Mouse (Mus musculus): ENCODE measurements around the gene Rtca.

DNA sequence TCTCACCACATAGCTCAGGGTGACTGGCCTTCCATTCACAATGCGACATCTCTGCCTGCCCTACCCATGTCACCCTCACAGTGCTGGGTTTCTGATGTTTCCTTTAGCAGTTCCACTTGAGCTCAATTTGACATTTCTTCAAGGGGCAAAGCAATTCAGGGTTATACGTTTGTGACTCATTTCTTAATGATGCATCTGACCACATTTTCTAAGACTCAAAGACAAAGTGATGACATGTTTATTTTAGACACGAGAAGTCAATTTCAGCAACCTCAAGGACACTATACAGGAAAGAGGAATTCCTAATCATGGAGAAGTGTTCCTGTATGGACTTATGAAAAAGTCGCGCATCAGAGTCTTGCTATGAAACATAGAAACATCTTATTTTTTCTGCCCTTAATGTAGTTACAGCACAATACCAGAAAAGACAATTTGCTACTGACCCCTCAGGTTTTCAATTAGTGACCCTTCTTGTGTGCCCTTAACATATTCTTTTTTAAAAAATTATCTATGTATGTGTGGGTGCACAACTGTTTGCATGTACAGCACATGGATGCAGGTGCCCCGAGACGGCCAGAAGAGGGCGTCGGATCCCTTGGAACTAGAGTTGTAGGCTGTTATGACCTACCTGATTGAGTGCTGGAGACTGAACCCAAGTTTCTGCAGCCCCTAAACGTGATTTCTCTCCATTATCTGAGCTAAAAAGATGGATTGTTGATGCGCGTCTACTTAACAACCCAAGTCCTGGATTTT is 4.3 kb upstream of the Rtca start:
- peak; percentile 40; the same call in 1 of the 2 replicates for TF ChIP-seq CTCF (IDR thresholded peaks at IDR 0.05; ENCODE audit: low read depth, low read length)
- TF ChIP-seq POLR2A (IDR thresholded peaks at IDR 0.05; ENCODE audit: borderline replicate concordance, low read depth, low read length): no peak
